Mouse (Mus musculus): ENCODE data around the gene Zmynd10.

Gene Zmynd10

DNA sequence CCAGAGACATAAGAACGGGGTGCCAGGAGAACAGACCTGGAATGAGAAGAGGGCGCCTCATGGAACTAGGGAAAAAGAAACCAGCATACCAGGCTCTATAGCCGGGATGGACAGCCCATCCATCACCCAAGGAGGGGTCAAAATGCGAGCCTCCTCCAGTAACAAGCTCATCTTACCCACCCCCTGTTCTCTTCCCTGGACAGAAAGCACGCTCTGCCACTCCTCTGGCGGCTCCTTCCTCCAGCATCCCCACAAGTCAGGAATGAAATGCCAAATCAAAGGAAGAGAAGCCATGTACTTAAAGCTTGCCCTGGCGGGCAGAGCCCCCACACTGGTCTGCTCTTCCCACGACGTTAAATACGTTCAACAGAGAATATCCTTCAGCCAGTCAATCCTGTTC is 6.1 kb upstream of the Zmynd10 start:
- DNase-seq, result no peak

DNA sequence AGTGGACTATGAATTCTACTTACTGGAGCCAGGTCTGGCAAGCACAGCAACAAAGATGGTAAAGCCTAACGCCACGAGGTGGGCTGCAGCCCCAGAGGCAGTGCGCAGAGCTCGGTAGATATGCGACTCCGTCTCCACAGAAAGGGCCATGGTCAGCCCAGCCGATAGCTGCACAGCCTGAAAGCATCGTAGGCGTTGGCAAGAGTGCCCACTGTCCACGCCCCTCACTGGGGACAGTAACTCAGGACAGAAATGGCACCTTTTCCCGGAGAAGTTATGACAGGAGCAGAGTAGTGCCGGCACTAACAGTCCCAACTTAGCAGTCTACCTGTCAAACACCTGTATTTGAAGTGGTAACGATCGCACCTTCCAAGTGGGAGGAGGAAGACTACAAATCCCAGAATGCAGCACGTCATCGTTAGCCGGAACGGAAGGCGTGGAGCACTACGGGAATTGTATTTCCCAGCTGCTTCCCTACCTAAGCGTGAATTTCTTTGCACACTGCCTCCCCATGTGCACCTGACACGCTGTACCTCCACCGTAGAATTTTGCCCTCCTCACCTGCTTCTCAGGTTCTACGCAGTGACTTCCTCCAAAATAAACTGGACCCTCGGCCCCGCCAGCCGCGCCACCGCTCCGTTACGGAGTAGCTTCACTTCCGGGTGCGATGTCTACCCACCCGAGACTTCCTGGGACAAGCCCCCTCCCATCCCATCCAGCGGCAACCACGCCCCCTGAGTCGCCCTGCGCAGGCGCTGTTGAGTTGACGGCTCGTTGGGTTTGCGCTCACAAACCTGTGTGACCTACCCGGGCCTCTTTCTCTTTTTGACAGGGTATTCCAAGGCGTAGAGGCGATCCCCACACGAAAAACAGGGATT is 5.4 kb upstream of the Zmynd10 start, which contains the start of the genes Cyb561d2 and Nprl2:
Gene Cyb561d2, minus strand, starts transcription at position 720 of the 878 bp plus-strand sequence.
Gene Nprl2, plus strand, starts transcription at position 753 of the 878 bp plus-strand sequence.
- peak; percentile 90 for DNase-seq

DNA sequence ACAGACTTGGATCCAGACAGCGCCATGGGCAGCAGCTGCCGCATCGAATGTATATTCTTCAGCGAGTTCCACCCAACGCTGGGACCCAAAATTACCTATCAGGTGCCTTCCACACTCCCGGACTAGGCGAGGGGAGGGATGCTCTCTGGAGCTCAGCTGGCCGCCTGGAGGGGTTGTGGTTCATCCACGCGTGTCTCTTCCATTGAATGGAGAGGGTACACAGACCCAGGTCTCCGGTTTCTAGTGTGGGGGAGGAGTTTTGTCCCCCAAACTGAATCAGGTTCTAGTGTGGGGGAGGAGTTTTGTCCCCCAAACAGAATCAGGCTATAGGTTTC is 4.8 kb upstream of the Zmynd10 start:
- DNase-seq, result no peak

DNA sequence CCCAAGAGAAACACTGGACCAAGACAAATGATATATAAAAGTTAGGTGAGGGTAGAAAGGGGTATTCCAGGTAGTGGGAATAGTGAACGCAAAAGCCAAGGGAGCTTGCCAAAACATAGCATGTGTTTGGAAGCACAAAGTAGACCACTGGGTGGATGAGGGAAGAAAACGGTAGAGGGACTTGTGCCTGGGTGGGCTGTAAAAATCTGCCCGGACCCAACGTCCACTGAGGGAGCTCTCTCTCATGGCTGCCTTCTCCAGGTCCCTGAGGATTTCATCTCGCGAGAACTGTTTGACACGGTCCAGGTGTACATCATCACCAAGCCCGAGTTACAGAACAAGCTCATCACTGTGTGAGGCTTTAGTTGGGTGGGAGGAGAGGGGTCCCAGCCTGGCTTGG is 4.4 kb upstream of the Zmynd10 start:
- no peak for DNase-seq

DNA sequence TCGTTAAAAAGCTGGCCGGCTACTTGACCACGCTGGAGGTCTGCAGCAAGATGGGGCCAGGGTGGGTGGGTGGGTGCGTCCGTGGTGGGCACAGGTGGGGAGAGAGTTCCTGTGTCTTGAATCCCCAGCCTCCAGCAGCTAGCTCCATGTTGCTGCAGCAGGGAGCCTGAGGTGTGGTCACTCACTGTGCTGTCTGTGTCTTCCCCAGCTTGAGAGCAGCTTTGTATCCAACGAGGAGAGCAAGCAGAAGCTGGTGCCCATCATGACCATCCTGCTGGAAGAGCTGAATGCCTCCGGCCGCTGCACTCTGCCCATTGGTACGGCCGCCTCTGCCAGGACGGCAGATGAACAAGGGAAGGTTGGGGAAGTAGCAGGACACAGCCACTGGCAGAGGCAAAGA is 3.8 kb upstream of the Zmynd10 start:
- no peak for DNase-seq

DNA sequence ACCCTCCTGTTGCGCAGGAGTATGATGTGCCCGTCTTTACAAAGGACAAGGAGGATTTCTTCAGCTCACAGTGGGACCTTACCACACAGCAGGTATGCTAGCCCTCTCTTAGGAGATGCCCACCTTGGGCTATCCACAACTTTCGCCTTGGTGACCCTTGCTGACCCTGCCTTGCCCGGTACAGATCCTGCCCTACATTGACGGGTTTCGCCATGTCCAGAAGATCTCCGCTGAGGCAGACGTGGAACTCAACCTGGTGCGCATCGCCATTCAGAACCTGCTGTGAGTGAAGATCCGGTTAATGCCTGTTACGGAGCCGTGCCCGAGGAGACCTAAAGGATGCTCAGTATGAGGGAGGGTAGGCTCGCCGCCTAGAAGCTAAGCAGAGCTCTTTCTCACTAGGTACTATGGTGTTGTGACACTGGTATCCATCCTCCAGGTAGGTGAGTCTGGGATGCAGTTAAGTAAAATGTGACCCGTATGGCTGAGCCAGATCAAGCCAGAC is 2.9 kb upstream of the Zmynd10 start:
- DNase-seq, result no peak

DNA sequence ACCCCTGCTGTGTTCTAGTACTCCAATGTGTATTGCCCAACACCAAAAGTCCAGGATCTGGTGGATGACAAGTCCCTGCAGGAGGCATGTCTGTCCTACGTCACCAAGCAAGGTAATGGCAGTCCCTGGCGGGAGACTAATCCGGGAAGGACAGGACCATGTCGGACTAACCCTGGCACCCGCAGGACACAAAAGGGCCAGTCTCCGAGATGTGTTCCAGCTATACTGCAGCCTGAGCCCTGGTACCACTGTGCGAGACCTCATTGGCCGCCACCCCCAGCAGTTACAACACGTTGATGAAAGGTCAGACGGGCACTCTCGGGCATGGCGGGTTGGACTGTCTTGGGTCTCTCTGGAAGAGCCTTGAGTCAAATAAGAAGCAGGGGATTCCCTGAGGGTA is 2.4 kb upstream of the Zmynd10 start:
- DNase-seq, result no peak

DNA sequence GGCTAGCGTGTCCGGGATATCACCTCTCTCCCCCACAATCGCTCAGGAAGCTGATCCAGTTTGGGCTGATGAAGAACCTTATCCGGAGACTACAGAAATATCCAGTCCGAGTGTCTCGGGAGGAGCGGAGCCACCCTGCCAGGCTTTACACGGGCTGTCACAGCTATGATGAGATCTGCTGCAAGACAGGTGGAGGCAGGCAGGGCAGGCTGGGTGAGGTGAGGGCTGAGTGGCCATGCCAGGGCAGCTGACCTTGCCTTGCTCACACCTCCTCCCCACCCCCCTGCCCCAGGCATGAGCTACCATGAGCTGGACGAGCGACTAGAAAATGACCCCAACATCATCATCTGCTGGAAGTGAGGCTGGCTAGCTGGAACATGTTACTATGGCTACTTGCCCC is 1.9 kb upstream of the Zmynd10 start:
- no peak for DNase-seq

DNA sequence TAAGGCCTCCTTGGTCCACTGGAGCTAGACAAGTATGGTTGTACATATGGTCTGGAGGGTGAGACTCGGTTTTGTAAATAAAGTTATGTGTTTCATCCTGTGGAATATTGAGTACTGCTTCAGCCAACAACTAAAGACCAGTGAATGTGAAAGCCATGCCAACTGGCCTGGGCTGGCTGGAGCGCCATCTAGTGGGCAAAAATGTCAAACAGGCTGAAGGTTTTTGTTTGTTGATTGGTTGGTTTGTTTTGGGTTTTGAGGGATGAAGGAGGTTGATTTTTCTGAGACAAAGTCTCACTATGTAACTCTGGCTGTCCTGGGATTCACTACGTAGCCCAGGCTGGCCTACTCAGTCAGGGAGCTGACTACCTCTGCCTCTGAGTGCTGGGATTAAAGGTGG is 1.5 kb upstream of the Zmynd10 start:
- peak; percentile 82 for DNase-seq

DNA sequence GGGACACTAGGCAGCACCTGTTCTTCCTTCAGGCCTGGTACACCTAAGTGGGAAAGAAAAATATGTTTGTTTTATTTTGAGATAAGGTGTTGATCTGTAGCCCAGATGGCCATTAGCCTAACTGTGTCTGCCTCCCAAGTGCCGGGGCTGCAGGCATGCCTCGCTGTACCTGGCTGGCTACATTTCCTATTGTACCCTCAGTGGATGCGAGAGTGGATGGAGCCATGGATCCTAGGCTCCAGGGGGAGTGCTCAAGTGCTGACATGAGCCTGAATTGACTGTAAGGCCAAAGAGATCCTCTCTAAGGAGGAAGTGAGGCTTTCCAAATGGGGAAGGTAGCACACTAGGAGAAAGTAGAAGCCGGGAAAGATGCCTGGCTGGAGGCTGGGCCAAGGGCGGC is 859 bp downstream of the Zmynd10 start:
- DNase-seq, result no peak

DNA sequence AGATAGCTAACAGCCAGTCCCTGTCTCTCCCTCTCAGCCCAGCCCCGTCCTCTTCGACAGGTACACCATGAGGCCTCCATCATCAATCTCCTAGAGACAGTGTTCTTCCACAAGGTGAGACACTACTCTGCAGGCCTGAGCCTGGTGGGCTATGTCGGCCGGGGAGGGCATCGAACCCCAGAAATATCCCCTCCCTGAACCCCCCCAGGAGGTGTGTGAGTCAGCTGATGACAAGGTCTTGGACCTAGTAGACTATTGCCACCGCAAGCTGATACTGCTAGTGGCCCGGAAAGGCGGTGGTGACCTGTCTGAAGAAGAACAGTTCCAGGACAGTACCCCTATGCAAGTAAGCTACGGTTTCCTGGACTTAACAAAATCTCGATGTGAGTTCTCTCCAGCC is 1.7 kb downstream of the Zmynd10 start:
- no peak for DNase-seq

DNA sequence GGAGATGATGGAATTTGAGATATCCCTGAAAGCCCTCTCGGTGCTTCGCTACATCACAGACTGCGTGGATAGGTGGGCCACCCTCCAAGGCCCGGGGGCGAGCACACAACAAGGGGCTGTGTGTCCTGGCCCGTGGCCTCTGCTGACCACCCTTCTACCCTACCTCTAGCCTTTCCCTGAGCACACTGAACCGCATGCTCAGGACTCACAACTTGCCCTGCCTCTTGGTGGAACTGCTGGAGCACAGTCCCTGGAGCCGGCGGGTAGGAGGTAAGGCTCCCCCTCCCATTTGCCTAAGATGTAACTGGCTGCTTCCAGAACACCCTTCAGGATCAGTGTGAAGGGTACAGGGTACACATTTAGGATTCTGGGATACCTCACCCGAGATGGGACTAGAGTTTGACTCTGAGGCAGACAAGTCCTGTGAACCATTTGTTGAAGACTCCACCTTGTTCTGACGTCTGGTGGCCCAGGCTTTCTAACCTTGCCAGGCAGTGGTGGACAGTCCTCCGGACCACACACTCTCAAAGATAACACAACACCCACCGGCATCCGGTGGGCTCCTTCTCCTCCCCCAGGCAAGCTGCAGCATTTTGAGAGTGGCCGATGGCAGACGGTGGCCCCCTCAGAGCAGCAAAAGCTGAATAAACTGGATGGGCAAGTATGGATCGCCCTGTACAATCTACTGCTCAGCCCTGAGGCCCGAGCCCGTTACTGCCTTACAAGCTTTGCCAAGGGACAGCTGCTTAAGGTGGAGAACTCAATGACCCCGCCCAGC is 2.4 kb downstream of the Zmynd10 start:
- no peak for DNase-seq

DNA sequence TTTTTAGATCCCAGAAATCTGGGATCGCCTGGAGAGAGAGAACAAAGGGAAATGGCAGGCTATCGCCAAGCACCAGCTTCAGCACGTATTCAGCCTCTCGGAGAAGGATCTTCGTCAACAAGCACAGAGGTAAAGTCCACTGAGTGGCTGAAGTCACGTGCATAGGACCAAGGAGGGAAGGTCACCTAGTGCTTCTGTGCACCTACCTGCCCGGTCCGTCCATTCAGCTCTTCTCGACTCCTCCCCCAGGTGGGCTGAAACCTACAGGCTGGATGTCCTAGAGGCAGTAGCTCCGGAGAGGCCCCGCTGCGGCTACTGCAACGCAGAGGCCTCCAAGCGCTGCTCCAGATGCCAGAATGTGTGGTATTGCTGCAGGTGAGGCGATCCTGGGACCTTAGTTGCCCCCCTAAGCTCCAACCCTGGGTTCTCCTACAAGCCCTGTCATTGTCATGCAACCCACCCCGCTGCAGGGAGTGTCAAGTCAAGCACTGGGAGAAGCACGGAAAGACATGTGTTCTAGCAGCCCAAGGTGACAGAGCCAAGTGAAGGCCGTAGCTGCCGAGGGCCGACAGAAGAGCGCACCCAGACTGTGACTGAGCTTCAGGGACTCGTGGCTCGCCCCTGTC is 3.5 kb downstream of the Zmynd10 start:
- DNase-seq, result no peak

DNA sequence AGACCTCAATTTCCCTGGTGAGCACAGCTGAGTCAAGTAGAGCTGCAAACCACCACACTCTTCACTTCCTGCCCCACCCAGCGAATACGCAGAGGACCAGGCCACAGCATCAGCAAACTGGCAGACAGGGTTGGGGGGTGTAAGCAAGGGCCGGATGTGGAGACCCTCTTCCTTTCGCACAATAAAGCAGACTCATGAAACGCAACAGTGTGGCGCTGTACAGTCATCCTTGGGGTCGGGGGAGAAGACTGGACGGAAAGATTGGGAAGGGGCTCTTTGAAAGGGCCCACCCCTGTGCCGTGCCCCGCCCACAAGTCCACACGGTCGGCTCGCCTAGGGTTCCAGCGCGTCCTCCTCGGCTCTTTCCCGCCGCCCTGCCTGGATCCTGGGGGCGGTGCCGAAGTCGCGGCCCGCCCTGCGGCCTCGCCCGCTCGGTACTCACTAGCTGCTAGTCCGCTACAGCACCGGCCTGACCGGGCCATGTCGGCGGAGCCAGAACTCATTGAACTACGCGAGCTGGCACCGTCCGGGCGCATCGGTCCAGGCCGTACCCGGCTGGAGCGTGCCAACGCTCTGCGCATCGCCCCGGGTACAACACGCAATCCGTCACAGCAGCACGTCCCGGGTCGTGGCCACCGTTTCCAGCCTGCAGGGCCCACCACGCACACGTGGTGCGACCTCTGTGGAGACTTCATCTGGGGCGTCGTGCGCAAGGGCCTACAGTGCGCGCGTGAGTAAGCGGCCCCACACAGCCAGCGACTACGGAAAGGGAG is 4.2 kb downstream of the Zmynd10 start, which contains the start of gene Rassf1:
Gene Rassf1, plus strand, starts transcription at position 439 of the 773 bp plus-strand sequence.
- no peak for DNase-seq

DNA sequence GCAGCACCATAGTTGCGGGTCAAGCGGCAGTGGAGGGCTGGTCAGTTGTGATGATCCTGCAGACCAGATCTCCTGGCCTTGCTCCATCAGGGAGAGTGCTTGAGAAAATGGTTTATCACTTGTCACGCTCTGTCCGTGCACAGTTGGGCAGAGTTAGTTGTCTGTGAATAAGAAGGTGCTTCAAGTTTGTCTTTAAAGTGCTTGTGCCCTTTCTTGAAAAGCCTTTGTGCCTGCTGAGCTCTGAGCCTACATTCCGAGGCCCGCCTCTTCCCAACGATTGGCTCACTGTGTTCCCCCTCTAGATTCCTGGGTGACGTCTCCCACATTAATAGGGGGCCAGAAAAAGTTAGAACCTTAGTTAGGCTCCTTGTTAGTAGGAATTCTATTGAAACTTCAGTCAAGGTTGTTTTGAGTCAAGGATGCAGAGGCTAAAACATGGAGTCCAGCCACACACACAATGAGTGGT is 4.8 kb downstream of the Zmynd10 start:
- DNase-seq, result no peak

DNA sequence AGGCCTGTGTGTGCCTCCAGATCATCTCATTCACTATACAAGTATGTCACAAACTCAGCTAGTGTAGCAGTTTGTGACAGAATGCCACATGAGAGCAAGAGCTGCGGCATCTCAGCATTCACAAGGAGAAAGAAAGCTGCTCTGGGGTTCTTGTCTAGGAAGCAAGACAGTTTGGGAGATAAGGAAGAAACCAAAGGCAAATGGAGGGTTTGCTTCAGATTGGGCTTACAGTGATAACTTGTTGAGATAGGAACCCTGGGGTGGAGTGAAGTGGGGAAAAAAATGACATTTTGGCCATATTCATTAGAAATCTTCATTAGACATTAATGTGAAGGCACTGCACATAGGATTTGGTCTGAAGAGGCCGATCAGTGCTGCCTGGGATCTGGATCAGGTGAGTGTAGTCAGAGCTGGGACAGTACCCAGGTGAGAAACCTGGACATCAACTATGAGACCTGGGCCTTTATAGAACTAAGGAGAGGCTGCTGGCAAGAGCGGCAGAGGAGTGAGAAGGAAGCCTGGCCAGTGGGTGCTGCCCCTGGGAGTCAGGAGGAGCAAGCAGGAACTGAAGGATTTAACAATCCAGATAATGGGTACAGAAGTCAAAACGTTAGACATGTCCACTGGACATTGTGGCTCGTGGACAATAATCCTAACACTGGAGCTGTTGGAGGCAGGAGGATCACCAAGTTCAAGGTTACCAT is 5.7 kb downstream of the Zmynd10 start:
- DNase-seq, result no peak

DNA sequence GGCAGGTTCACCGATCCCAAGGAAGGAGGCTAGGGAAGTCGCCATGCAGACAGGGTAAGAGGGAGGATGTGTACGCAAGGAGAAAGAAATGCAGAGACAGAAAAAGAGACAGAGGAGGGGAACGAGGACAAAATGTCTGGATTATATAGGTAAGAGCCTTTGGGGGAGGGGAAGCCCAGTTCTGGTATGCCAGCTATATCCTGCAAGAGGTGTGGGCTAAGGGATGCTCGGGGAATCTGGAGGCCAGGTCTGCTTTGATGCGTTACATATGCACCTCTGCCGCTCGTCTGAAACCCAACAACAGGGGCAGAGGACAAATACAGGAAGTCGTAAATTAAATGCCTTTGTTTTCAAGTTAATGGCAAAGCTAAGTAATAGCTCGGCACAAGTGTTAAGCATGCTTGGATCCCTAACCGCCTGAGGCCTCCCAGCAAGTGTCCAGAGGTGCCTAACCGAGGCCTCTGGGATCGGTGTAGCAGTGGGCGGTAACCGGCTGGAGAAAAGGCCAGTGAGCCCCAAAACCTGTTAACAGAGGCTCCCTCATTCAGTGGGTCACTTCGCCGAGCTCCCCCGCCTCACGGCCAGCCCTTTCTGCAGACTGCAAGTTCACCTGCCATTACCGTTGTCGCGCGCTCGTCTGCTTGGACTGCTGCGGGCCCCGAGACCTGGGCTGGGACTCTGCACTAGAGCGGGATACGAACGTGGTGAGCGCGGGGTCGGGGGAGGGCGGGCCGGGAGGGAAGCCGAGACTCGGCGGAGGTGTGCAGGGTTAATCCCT is 6.6 kb downstream of the Zmynd10 start:
- DNase-seq, result no peak

DNA sequence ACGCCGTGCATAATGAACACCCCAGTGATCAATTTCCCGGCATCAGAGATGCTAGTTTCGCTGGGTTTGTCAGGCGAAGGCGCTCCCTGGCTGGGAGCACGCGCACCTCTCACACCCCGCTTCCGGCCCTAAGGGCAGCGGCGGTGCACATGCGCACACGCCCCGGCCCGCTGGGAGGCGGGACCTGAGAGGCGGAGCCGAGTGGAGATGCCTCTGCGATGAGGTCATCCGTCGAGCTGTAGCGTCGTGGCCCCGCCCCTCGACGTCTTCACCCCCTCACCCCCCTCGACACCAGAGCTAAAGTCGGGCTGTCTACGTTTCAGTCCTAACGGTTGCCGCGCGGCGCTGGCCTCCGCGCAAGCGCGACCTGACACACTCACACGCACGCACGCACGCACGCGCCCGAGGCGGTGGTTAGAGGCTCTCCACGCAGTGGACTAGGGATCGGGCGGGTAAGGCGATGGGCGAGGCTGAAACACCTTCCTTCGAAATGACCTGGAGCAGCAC is 7.3 kb downstream of the Zmynd10 start:
- DNase-seq, result peak; percentile 92

DNA sequence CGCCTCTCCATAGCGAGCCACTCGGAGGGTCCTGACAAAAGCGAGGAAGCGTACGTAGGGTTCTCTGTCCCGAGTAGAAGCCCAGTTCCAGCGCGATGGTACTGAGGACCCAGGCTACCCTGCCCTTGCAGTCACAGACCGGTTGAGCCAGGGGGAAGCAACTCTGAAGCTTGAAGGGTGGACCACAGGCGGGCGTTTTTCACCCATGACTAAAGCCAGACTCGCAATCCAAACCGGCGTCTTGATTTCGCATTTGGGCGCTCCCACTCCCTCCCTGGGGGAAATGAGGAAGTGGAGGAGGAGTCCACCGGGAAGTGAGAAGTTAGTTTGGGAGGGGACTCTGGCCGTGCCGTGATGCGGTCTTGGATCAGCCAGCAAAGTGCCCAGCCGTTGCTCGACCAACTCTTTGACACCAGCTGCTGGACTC is 7.9 kb downstream of the Zmynd10 start:
- DNase-seq, result no peak

DNA sequence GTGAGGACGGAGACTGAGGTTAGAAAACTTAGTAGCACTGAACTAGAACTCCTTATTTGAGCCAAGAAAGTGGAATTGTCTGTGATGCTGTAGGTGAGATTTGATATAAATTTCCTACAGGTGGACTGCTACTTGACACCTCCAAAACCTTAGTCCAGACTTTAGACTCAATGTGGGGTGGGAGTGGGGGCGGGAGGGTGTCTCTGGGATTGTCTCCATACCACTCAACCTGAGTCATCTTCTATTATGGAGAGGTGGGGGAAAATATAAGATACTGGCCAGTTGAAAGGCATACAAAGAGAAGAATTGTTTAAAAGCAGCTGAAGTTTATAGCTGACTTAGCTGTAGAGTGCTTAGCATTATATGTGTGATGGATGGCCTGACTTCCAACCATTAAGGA is 8.6 kb downstream of the Zmynd10 start:
- no peak for DNase-seq

DNA sequence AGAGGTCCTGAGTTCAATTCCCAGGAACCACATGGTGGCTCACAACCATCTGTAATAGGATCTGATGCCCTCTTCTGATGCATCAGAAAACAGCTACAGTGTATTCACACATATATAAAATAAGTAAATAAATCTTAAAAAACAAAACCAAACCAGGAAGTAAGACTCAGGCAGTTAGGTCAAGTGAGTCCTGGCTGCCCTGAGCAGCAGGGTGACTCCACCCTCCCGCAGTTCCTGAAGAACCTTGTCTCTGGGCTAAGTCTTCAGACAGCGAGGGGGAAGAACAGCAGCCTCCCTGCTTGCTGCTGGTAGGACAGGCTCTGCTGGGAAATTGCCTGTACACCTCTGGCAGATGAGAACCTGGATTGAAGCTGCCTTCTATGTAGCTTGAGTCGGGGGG is 9.2 kb downstream of the Zmynd10 start:
- DNase-seq, result no peak
